ENCODE assay signal across 10 mouse cellular contexts in the genomic region with DNA sequence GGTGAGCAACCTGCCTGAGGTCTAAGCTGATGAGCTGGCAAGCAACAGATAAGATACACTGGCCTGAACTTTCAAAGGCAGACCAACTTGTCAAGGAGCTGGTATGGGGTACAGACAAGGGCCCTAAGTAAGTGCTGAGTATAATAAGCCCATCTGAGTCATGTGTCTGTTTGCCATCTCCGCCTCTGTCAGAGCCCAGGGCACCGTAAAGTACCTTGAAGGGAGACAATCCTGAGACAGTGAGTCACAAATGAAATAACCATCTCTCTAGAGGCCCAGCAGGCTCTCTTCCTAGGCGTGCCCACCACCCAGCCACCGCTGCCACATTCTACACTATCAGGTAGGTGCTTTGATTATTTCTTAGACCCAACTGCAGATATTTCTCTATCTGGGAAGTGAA.
"Had no signal": no experiment of that assay in that cellular context is flagged by ENCODE, and none has a peak within 500 bp of the region (broad histone marks: within the 10 kb centered on the region; RNA-seq: fewer than 3 reads in every experiment).

No protein-coding gene starts in this region.

- H3K4me2 ChIP-seq: liver, embryonic 13.5 days; midbrain, embryonic 13.5 days; neural tube, embryonic 12.5 days had no signal

- H3K27ac ChIP-seq: limb, embryonic 13.5 days; midbrain, embryonic 13.5 days; neural tube, embryonic 12.5 days had no signal

- H3K36me3 ChIP-seq: midbrain, embryonic 13.5 days had no signal

- ATAC-seq: inflammation-experienced regulatory T-cells, adult 6 months; midbrain, embryonic 13.5 days had no signal

- H3K4me3 ChIP-seq: limb, embryonic 13.5 days; liver, embryonic 13.5 days; midbrain, embryonic 13.5 days; neural tube, embryonic 12.5 days had no signal

- DNase-seq: kidney, adult 9 months; kidney, postnatal 36 days; liver, embryonic 13.5 days; lung, adult 18-20 months; right cerebral cortex, postnatal 14 days; thymus, postnatal 4 days had no signal

- H3K9ac ChIP-seq: liver, embryonic 13.5 days; midbrain, embryonic 13.5 days; neural tube, embryonic 12.5 days had no signal

- H3K27me3 ChIP-seq: liver, embryonic 13.5 days; midbrain, embryonic 13.5 days; neural tube, embryonic 12.5 days had no signal

- H3K9me3 ChIP-seq: limb, embryonic 13.5 days; liver, embryonic 13.5 days; midbrain, embryonic 13.5 days; neural tube, embryonic 12.5 days had no signal
